Mouse (Mus musculus): Measurements from ENCODE around the gene Kcnj9.

DNA sequence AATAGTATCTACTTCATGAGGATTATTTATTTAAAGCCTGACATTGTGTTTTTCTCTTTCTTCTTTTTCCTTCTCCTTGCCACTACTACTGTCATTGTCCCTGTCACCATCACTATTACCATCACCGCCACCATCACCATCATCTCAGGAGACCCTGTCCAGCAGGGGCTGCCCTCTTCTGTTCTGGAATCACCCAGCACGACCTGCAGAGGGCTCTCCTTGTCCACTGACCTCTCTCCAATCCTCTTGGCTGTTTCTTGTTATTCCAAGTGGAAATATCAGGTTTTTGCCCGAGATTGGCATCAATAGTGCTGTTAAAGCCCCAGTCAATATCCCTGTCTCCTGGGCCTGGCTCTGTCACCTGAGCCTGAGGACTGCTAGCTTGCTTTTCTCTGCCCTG lies 4.4 kb upstream of the Kcnj9 start:
- TF ChIP-seq POLR2A (IDR thresholded peaks at IDR 0.05; ENCODE audit: insufficient read depth, low read depth, low read length): no peak
- TF ChIP-seq CTCF (IDR thresholded peaks at IDR 0.05): 0 out of 2 replicates have a peak, but pooled peaks have one; percentile 5
- TF ChIP-seq EP300 (IDR thresholded peaks at IDR 0.05; ENCODE audit: insufficient read depth, low read depth, low read length): no peak
